ENCODE assay signal across 10 mouse cellular contexts in the genomic region with DNA sequence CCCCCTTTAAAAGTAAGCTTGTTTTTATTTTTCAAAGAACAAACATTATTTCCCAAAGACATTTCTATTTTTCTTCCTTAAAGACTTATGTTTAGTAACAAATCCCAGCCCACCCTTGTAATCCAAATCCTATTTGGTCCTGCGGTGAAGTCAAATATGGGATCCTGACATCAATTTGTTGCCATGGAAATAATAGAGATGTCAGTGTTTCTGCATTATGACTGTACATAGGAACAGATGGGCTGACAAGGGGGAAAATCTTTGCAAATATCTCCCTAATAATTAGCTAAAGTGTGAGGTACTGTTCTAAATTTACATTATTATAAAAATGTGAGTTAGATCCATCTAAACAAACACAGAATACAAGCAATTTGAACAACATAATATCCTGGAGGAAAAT.
"Had no signal": no experiment of that assay in that cellular context is flagged by ENCODE, and none has a peak within 500 bp of the region (broad histone marks: within the 10 kb centered on the region; RNA-seq: fewer than 3 reads in every experiment).

No protein-coding gene starts in this region.

- H3K36me3 ChIP-seq: limb, embryonic 15.5 days; liver, embryonic 12.5 days; midbrain, embryonic 12.5 days had no signal

- H3K4me2 ChIP-seq: limb, embryonic 15.5 days; liver, embryonic 12.5 days; lung, embryonic 14.5 days; midbrain, embryonic 12.5 days had no signal

- H3K9ac ChIP-seq: limb, embryonic 15.5 days; liver, embryonic 12.5 days; lung, embryonic 14.5 days; midbrain, embryonic 12.5 days had no signal

- H3K4me3 ChIP-seq: limb, embryonic 15.5 days; liver, embryonic 12.5 days; midbrain, embryonic 12.5 days had no signal

- H3K27ac ChIP-seq: limb, embryonic 15.5 days; liver, embryonic 12.5 days; midbrain, embryonic 12.5 days had no signal

- H3K9me3 ChIP-seq: limb, embryonic 15.5 days; liver, embryonic 12.5 days; midbrain, embryonic 12.5 days had no signal

- ATAC-seq: liver, embryonic 12.5 days had no signal

- H3K27me3 ChIP-seq: limb, embryonic 15.5 days; liver, embryonic 12.5 days; midbrain, embryonic 12.5 days had no signal

- H3K4me1 ChIP-seq: limb, embryonic 15.5 days; liver, embryonic 12.5 days; midbrain, embryonic 12.5 days had no signal

- DNase-seq: kidney, adult 8-10 months; kidney, postnatal 25 days; lung, embryonic 14.5 days; lung, postnatal 10 days; lung, postnatal 4 days; right cerebral cortex, postnatal 25 days; thymus, postnatal 36 days had no signal
